Mouse (Mus musculus): ENCODE measurements at regions not wholly inside any gene's neighbourhood (a gene's known extent, or its start where the extent isn't known, plus 50 kb on each side); places are given as distances from the start of the nearest gene placed in this dataset.
A peak's percentile ranks its signal among the peaks of the same experiment; 100 is the strongest.
"Not testable (repeated sequence)": the region's sequence is repeated elsewhere in the genome, so short reads cannot be mapped to it uniquely, and the experiment has no call there.

DNA sequence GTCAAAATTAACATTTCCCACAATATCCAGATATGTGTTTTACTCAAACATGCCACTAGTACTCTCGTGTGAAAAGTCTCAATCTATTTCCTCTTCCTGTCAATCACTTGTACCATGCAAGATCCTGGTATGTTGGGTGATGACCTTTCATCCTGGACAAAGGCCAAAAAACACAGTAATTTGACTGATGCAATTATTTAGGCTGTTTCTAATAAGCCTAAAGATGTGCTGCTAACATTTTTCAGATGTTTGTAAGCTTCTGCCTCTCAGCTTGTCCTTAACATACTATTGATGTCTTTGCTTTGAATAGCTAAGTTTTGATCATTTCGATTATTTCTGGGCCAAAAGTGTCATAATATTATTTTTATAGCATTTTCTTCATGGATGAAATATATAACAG, 418.4 kb upstream of the Arrdc4 start:
- H3K36me3 ChIP-seq, result no peaks in the 10 kb centered on the region
- no peaks in the 10 kb centered on the region for H3K27me3 ChIP-seq (replicated peaks)
- H3K4me1 ChIP-seq, result no peaks in the 10 kb centered on the region
- H3K4me3 ChIP-seq (replicated peaks), result no peak overlapping the region
- 47% methylated on average over 2 of the region's 2 CpGs for WGBS
- H3K4me2 ChIP-seq, result no peak overlapping the region
- H3K27ac ChIP-seq, result no peak overlapping the region
- no peak overlapping the region for H3K9ac ChIP-seq
- no peak for ATAC-seq (ENCODE audit: insufficient read depth, low FRiP score, low read depth)
- no peaks in the 10 kb centered on the region for H3K9me3 ChIP-seq

- Histone ChIP-seq H3K27ac (no peak overlapping the region), H3K27me3 (replicated peaks) (no peaks in the 10 kb centered on the region), H3K4me3 (replicated peaks) (no peak overlapping the region), H3K9ac (no peak overlapping the region), H3K36me3 (no peaks in the 10 kb centered on the region), H3K9me3 (no peaks in the 10 kb centered on the region), H3K4me1 (no peaks in the 10 kb centered on the region), H3K4me2 (no peak overlapping the region)
- no peak for ATAC-seq (ENCODE audit: insufficient read depth, low FRiP score, low read depth)
- WGBS, result 72% methylated on average over 4 of the region's 4 CpGs
Observed at GRCm38 (mm10) chr7:69161916-69162315, 412.9 kb upstream of the Arrdc4 start.

DNA sequence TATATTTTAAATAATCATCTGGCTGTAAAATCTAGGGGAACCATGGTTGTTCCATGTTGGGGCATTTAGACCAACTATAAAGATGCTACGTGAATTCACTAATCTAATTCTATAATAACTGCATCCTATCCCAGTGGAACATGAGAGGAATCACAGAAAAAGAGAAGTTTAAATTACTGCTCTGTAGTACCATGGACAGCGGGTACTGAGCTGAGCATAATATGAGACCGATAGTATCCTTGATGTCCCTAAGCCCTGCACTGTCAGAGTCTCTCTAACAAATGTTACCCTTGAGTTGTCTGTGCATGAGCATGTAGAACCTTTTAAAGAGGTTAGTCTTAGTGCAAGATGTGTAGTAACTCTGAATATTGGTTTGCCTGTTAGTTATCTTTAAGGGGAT, 393.3 kb upstream of the Arrdc4 start:
- Histone ChIP-seq H3K4me1 (no peaks in the 10 kb centered on the region), H3K27me3 (replicated peaks) (no peaks in the 10 kb centered on the region), H3K4me2 (no peak overlapping the region), H3K9me3 (no peaks in the 10 kb centered on the region), H3K4me3 (replicated peaks) (no peak overlapping the region), H3K27ac (no peak overlapping the region), H3K9ac (no peak overlapping the region), H3K36me3 (no peaks in the 10 kb centered on the region)
- WGBS, result 72% methylated on average over 3 of the region's 3 CpGs
- ATAC-seq (ENCODE audit: insufficient read depth, low FRiP score, low read depth), result no peak

- 71% methylated on average over 2 of the region's 2 CpGs for WGBS
- H3K36me3 ChIP-seq, result no peaks in the 10 kb centered on the region
- H3K4me2 ChIP-seq, result no peak overlapping the region
- H3K27ac ChIP-seq, result no peak overlapping the region
- no peak for ATAC-seq (ENCODE audit: insufficient read depth, low FRiP score, low read depth)
- no peaks in the 10 kb centered on the region for H3K4me1 ChIP-seq
- H3K27me3 ChIP-seq (replicated peaks), result no peaks in the 10 kb centered on the region
- no peak overlapping the region for H3K4me3 ChIP-seq (replicated peaks)
- H3K9me3 ChIP-seq, result no peaks in the 10 kb centered on the region
- no peak overlapping the region for H3K9ac ChIP-seq
Observed at GRCm38 (mm10) chr7:69133441-69133840, 384.4 kb upstream of the Arrdc4 start.

DNA sequence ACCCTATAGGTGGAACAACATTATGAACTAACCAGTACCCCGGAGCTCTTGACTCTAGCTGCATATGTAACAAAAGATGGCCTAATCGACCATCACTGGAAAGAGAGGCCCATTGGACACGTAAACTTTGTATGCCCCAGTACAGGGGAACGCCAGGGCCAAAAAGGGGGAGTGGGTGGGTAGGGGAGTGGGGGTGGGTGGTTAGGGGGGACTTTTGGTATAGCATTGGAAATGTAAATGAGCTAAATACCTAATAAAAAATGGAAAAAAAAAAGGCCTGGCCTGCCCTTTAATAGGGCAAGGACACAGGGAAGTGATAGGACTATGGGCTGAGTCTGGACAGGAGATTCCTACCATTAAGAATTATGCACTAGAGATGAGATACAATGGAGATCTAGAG, 352.7 kb upstream of the Arrdc4 start:
- not testable (repeated sequence) for H3K4me1 ChIP-seq
- peak; percentile 60; the same call in 1 of the 2 replicates for ATAC-seq (ENCODE audit: insufficient read depth, low FRiP score, low read depth)
- 94% methylated on average over 3 of the region's 4 CpGs for WGBS

DNA sequence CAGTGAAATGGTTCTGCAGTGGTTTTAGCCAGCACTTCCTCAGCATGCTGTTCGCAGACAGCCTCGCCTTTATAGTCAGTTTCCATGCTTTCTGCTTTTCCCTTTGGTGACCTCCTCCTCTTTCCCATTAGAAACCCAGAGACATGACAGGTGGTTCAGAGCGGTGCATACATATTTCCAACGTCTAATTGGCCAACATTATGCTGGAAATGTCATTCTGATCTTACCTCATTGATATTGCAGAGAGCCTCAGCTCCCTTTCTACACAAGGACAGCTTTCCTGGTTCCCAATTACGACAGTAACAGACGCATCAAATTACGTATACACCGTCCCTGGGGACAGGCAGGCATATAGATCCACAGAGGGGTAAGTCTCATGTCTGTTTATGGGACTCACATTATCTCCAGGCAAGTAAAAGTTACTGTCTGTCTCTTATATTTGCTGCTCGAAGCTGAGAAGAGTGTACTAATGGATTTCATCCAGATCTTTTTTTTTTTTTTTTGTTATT, 348.6 kb upstream of the Arrdc4 start:
- Histone ChIP-seq H3K4me3 (replicated peaks) (no peak overlapping the region), H3K4me1 (no peaks in the 10 kb centered on the region), H3K27ac (no peak overlapping the region), H3K4me2 (no peak overlapping the region), H3K27me3 (replicated peaks) (no peaks in the 10 kb centered on the region), H3K36me3 (no peaks in the 10 kb centered on the region), H3K9me3 (no peaks in the 10 kb centered on the region), H3K9ac (no peak overlapping the region)
- ATAC-seq (ENCODE audit: insufficient read depth, low FRiP score, low read depth), result no peak
- WGBS, result 42% methylated on average over 9 of the region's 9 CpGs

More for the DNA sequence above, 352.7 kb upstream of the Arrdc4 start:
- not testable (repeated sequence) for H3K4me3 ChIP-seq (replicated peaks); H3K9ac ChIP-seq; H3K4me2 ChIP-seq; H3K36me3 ChIP-seq; H3K27ac ChIP-seq; H3K9me3 ChIP-seq; H3K27me3 ChIP-seq (replicated peaks)

DNA sequence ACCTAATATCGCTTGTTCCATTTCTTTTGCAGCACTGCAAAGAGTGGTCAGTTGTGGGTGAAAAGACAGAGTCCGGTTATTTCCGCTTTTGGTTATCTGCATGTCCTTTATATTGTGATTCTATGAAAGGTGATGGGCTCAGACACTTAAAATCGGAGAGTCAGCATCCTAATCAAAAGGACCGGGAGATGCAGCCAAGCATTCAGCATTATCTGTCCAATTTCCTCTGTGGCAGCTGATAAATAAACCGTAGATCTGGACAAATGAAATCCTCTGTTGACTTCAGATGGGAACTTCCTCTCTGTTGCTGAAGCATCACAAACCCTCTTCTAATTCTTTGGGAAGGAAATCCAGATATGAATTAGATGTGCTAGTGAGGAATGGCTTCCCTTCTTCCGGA, 325.7 kb upstream of the Arrdc4 start:
- no peak overlapping the region for H3K4me2 ChIP-seq
- no peaks in the 10 kb centered on the region for H3K36me3 ChIP-seq
- H3K4me3 ChIP-seq (replicated peaks), result no peak overlapping the region
- ATAC-seq (ENCODE audit: insufficient read depth, low FRiP score, low read depth), result no peak
- 84% methylated on average over 7 of the region's 7 CpGs for WGBS
- H3K4me1 ChIP-seq, result no peaks in the 10 kb centered on the region
- H3K27me3 ChIP-seq (replicated peaks), result no peaks in the 10 kb centered on the region
- H3K9me3 ChIP-seq, result no peaks in the 10 kb centered on the region
- H3K27ac ChIP-seq, result no peak overlapping the region
- no peak overlapping the region for H3K9ac ChIP-seq

- no peak overlapping the region for H3K4me3 ChIP-seq (replicated peaks)
- 88% methylated on average over 5 of the region's 5 CpGs for WGBS
- H3K36me3 ChIP-seq, result no peaks in the 10 kb centered on the region
- H3K4me2 ChIP-seq, result no peak overlapping the region
- H3K27ac ChIP-seq, result no peak overlapping the region
- ATAC-seq (ENCODE audit: insufficient read depth, low FRiP score, low read depth), result no peak
- no peaks in the 10 kb centered on the region for H3K9me3 ChIP-seq
- H3K27me3 ChIP-seq (replicated peaks), result no peaks in the 10 kb centered on the region
- H3K4me1 ChIP-seq, result no peaks in the 10 kb centered on the region
- no peak overlapping the region for H3K9ac ChIP-seq
Observed at GRCm38 (mm10) chr7:69062994-69063393, 314.0 kb upstream of the Arrdc4 start.

- Histone ChIP-seq H3K27me3 (replicated peaks) (no peaks in the 10 kb centered on the region), H3K4me1 (no peaks in the 10 kb centered on the region), H3K4me3 (replicated peaks) (no peak overlapping the region), H3K4me2 (no peak overlapping the region), H3K9me3 (no peaks in the 10 kb centered on the region), H3K27ac (no peak overlapping the region), H3K36me3 (no peaks in the 10 kb centered on the region), H3K9ac (no peak overlapping the region)
- 79% methylated on average over 7 of the region's 7 CpGs for WGBS
- no peak for ATAC-seq (ENCODE audit: insufficient read depth, low FRiP score, low read depth)
Observed at GRCm38 (mm10) chr7:69062506-69062905, 313.5 kb upstream of the Arrdc4 start.

DNA sequence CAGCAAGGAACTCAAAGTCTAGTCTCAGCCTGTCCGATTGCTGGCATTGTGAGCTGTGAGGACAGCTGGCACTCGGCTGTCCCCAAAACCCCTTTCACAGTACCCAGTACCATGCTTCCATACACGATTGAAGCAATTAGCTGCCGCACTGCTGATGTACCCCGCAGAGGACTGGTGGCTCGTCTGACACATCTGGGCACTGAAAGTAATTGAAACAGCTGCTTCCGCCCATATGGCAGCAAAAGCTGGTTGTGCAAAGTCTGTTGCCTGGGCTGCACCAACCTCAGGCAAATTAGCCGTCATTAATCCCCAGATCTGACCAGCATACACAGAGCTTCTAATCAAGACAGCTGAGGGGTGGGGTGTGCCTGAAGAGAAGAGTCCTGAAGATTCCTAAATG, 313.1 kb upstream of the Arrdc4 start:
- ATAC-seq (ENCODE audit: insufficient read depth, low FRiP score, low read depth), result no peak
- no peak overlapping the region for H3K4me2 ChIP-seq
- 72% methylated on average over 8 of the region's 8 CpGs for WGBS
- H3K4me3 ChIP-seq (replicated peaks), result no peak overlapping the region
- H3K27me3 ChIP-seq (replicated peaks), result no peaks in the 10 kb centered on the region
- H3K4me1 ChIP-seq, result no peaks in the 10 kb centered on the region
- H3K36me3 ChIP-seq, result no peaks in the 10 kb centered on the region
- H3K27ac ChIP-seq, result no peak overlapping the region
- H3K9ac ChIP-seq, result no peak overlapping the region
- no peaks in the 10 kb centered on the region for H3K9me3 ChIP-seq

DNA sequence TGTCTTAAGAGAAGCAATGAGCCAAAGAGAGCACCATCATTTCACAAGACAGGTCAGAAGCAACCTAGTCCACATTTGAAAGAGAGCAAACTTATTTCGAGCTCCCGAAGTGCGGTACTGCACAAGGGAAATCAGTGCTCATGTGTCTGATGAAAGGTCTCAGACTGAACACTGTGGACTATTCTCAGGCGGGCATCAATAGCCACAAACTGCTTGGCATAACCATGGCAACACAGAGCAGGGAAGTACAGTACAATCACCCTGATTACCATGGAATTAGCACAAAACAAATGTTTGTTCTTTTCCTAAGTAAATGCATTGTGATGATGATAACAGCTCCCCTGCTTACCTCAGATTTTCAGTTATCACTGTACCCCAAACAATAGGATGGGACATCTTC, 312.2 kb upstream of the Arrdc4 start:
- WGBS, result 83% methylated on average over 4 of the region's 4 CpGs
- Histone ChIP-seq H3K27ac (no peak overlapping the region), H3K4me3 (replicated peaks) (no peak overlapping the region), H3K4me2 (no peak overlapping the region), H3K9ac (no peak overlapping the region), H3K9me3 (no peaks in the 10 kb centered on the region), H3K4me1 (no peaks in the 10 kb centered on the region), H3K27me3 (replicated peaks) (no peaks in the 10 kb centered on the region), H3K36me3 (no peaks in the 10 kb centered on the region)
- ATAC-seq (ENCODE audit: insufficient read depth, low FRiP score, low read depth), result no peak

DNA sequence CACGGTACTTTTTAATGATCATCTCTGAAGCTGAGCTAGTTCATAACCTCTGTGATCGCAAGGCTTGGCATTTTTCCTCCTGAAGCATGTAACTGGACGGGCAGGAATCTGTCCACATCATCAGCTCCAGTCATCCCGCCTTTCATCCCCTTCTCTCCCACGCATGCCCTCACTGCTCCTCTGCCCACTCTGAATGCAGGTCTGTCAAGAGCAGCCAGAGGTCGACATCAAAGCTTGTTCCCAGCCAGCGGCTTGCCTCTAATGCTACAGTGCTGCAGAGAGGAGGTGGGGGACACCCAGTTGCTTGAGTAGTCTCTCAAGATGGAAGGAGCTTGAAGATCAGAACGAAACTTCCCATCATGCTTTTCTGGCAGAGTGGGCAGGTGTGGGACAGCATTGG, 267.5 kb upstream of the Arrdc4 start:
- Histone ChIP-seq H3K36me3 (no peaks in the 10 kb centered on the region), H3K4me3 (replicated peaks) (no peak overlapping the region), H3K4me2 (no peak overlapping the region), H3K27me3 (replicated peaks) (no peaks in the 10 kb centered on the region), H3K4me1 (no peaks in the 10 kb centered on the region), H3K27ac (no peak overlapping the region), H3K9ac (no peak overlapping the region), H3K9me3 (no peaks in the 10 kb centered on the region)
- no peak for ATAC-seq (ENCODE audit: insufficient read depth, low FRiP score, low read depth)
- 49% methylated on average over 8 of the region's 8 CpGs for WGBS

GRCm38 (mm10) chr7:69015047-69015446, 266.0 kb upstream of the Arrdc4 start:
- no peak for ATAC-seq (ENCODE audit: insufficient read depth, low FRiP score, low read depth)
- no peaks in the 10 kb centered on the region for H3K9me3 ChIP-seq
- H3K4me2 ChIP-seq, result no peak overlapping the region
- no peak overlapping the region for H3K9ac ChIP-seq
- H3K27me3 ChIP-seq (replicated peaks), result no peaks in the 10 kb centered on the region
- no peaks in the 10 kb centered on the region for H3K36me3 ChIP-seq
- H3K4me3 ChIP-seq (replicated peaks), result no peak overlapping the region
- H3K4me1 ChIP-seq, result no peaks in the 10 kb centered on the region
- WGBS, result 74% methylated on average over 4 of the region's 4 CpGs
- H3K27ac ChIP-seq, result no peak overlapping the region

Measured in stomach, embryonic 15.5 days (tissue).